Mouse (Mus musculus): Measurements from ENCODE around the gene Ssrp1. TPM values are rescaled to one million over a fixed set of nuclear protein-coding genes. Genes with fewer than 3 reads are reported as not detected.

Gene Ssrp1
- polyA plus RNA-seq, 1 experiment from 2014 or later = 217 TPM

DNA sequence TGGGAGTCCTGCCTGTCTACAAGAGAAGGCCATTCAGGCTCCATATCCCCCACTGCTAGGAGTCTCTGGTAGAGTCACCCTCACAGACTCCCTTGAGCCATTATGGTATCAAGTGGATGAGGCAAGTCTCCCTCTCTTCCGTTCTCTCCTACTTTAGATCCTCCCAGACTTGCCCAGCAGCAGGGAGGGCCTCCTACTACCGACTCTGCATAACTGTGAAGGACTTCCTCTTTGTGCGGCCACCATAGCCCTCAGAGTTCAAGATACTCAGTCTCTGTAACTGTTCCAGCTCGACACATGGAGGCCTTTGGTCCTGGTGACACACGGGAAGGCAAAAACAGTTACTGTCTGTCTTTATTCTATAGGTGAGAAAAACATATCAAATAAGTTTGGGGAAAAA, 9.8 kb upstream of the Ssrp1 start:
- Histone ChIP-seq H3K4me2 (ENCODE audit: low read depth, low read length) (no peak overlapping the region), H3K36me3 (ENCODE audit: control insufficient read depth, insufficient read depth, low read length) (no peaks in the 10 kb centered on the region), H3K4me3 (ENCODE audit: low read depth, low read length) (no peak overlapping the region), H3K9me3 (ENCODE audit: control insufficient read depth, low read length) (no peaks in the 10 kb centered on the region), H3K4me1 (ENCODE audit: control insufficient read depth, insufficient read depth, low read length) (no peaks in the 10 kb centered on the region), H3K27ac (replicated peaks; ENCODE audit: low read depth, low read length) (no peak overlapping the region), H3K27me3 (replicated peaks; ENCODE audit: control insufficient read depth, insufficient read depth, low read length) (no peaks in the 10 kb centered on the region), H3K9ac (ENCODE audit: low read depth, low read length) (no peak overlapping the region)
- ATAC-seq (ENCODE audit: low read depth) (no peak), DNase-seq (ENCODE audit: low spot score) (no peak)
- WGBS = 75% methylated on average over 5 of the region's 5 CpGs

- no peak overlapping the region for H3K27ac ChIP-seq (replicated peaks; ENCODE audit: low read depth, low read length)
- 62% methylated on average over 6 of the region's 6 CpGs for WGBS
- H3K9ac ChIP-seq (ENCODE audit: low read depth, low read length) = no peak overlapping the region
- H3K4me3 ChIP-seq (ENCODE audit: low read depth, low read length) = no peak overlapping the region
- H3K4me1 ChIP-seq (ENCODE audit: control insufficient read depth, insufficient read depth, low read length) = no peaks in the 10 kb centered on the region
- H3K27me3 ChIP-seq (replicated peaks; ENCODE audit: control insufficient read depth, insufficient read depth, low read length) = no peaks in the 10 kb centered on the region
- H3K4me2 ChIP-seq (ENCODE audit: low read depth, low read length) = no peak overlapping the region
- no peak for ATAC-seq (ENCODE audit: low read depth)
- no peak for DNase-seq (ENCODE audit: low spot score)
- H3K9me3 ChIP-seq (ENCODE audit: control insufficient read depth, low read length) = no peaks in the 10 kb centered on the region
- H3K36me3 ChIP-seq (ENCODE audit: control insufficient read depth, insufficient read depth, low read length) = no peaks in the 10 kb centered on the region
Observed at GRCm38 (mm10) chr2:85029897-85030296, 7.1 kb upstream of the Ssrp1 start.

DNA sequence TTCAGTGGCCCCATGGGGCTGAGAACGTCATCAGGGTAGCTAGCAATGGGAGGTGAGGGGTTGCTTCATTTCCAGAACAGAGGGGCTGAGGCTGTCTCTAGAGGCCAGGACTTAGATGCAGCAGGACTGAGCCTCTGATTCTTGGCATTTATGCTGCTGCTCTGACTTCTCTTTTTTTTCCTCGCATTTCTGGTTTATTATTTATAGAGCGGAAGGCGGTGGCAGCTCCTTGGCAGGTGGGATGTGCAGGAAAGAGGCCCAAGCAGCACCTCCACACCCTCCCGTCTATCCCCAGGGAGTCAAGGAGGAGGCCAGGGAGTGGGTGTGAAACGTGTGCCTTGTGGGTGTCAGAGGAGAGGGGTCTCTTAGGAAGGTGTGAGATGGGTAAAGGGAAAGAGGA, 6.0 kb upstream of the Ssrp1 start:
- no peaks in the 10 kb centered on the region for H3K9me3 ChIP-seq (ENCODE audit: control insufficient read depth, low read length)
- H3K9ac ChIP-seq (ENCODE audit: low read depth, low read length) = no peak overlapping the region
- no peak overlapping the region for H3K27ac ChIP-seq (replicated peaks; ENCODE audit: low read depth, low read length)
- H3K36me3 ChIP-seq (ENCODE audit: control insufficient read depth, insufficient read depth, low read length) = no peaks in the 10 kb centered on the region
- no peak for DNase-seq (ENCODE audit: low spot score)
- WGBS = 63% methylated on average over 6 of the region's 6 CpGs
- H3K27me3 ChIP-seq (replicated peaks; ENCODE audit: control insufficient read depth, insufficient read depth, low read length) = no peaks in the 10 kb centered on the region
- no peak overlapping the region for H3K4me2 ChIP-seq (ENCODE audit: low read depth, low read length)
- no peak overlapping the region for H3K4me3 ChIP-seq (ENCODE audit: low read depth, low read length)
- no peaks in the 10 kb centered on the region for H3K4me1 ChIP-seq (ENCODE audit: control insufficient read depth, insufficient read depth, low read length)
- ATAC-seq (ENCODE audit: low read depth) = no peak

DNA sequence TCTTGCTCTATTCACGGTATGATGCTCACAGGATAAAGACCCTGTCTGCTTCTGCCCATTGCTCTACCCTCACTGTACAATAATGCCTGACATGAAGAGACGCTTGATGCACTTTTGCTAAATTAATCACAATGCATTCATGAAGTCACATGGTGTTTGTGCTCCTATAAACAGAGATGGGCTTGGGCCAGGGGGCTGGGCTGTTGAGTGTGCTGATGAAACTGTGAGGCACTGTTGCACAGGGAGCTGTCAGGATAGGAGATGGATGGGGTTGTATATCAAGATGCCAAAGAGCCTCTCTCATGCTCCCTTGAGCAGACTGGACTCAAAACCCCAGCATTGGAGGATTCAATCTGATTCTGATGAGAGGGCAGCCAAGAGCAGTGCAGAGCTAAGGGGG, 3.9 kb upstream of the Ssrp1 start:
- Histone ChIP-seq H3K9me3 (ENCODE audit: control insufficient read depth, low read length) (no peaks in the 10 kb centered on the region), H3K4me3 (ENCODE audit: low read depth, low read length) (no peak overlapping the region), H3K27ac (replicated peaks; ENCODE audit: low read depth, low read length) (no peak overlapping the region), H3K4me1 (ENCODE audit: control insufficient read depth, insufficient read depth, low read length) (peaks cover 1% of the 10 kb centered on the region), H3K36me3 (ENCODE audit: control insufficient read depth, insufficient read depth, low read length) (no peaks in the 10 kb centered on the region), H3K27me3 (replicated peaks; ENCODE audit: control insufficient read depth, insufficient read depth, low read length) (no peaks in the 10 kb centered on the region), H3K9ac (ENCODE audit: low read depth, low read length) (no peak overlapping the region), H3K4me2 (ENCODE audit: low read depth, low read length) (no peak overlapping the region)
- no peak for ATAC-seq (ENCODE audit: low read depth)
- 85% methylated on average over 2 of the region's 2 CpGs for WGBS
- DNase-seq (ENCODE audit: low spot score) = no peak

GRCm38 (mm10) chr2:85034169-85034568, 2.9 kb upstream of the Ssrp1 start:
- Histone ChIP-seq H3K36me3 (ENCODE audit: control insufficient read depth, insufficient read depth, low read length) (peaks cover under 1% of the 10 kb centered on the region), H3K4me2 (ENCODE audit: low read depth, low read length) (no peak overlapping the region), H3K27me3 (replicated peaks; ENCODE audit: control insufficient read depth, insufficient read depth, low read length) (no peaks in the 10 kb centered on the region), H3K4me3 (ENCODE audit: low read depth, low read length) (no peak overlapping the region), H3K27ac (replicated peaks; ENCODE audit: low read depth, low read length) (no peak overlapping the region), H3K9ac (ENCODE audit: low read depth, low read length) (no peak overlapping the region), H3K9me3 (ENCODE audit: control insufficient read depth, low read length) (no peaks in the 10 kb centered on the region), H3K4me1 (ENCODE audit: control insufficient read depth, insufficient read depth, low read length) (peaks cover 6% of the 10 kb centered on the region)
- DNase-seq (ENCODE audit: low spot score) (no peak), ATAC-seq (ENCODE audit: low read depth) (no peak)
- WGBS = 84% methylated on average over 7 of the region's 7 CpGs

- peak; percentile 31 for ATAC-seq (ENCODE audit: low read depth)
Observed at GRCm38 (mm10) chr2:85036507-85037046, 457 bp upstream of the Ssrp1 start.

DNA sequence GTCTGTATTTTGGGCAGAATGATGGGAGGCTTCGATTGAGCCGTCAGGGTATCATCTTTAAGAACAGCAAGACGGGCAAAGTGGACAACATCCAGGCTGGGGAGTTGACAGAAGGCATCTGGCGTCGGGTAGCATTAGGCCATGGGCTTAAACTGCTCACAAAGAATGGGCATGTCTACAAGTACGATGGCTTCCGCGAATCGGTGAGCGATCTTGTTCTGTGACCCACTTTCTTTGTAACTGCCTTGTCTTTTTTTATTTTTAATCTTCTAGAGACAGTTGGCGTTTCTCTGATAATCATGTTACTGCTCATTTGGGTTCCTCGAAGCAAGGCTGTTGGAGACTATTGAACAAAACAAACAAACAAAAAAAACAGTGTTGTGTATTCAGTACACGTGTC, 1.3 kb downstream of the Ssrp1 start:
- peaks cover 6% of the 10 kb centered on the region for H3K4me1 ChIP-seq (ENCODE audit: control insufficient read depth, insufficient read depth, low read length)
- H3K9ac ChIP-seq (ENCODE audit: low read depth, low read length) = peak overlapping the region; percentile 83
- H3K4me2 ChIP-seq (ENCODE audit: low read depth, low read length) = peak overlapping the region; percentile 60
- H3K27me3 ChIP-seq (replicated peaks; ENCODE audit: control insufficient read depth, insufficient read depth, low read length) = no peaks in the 10 kb centered on the region
- peaks cover 43% of the 10 kb centered on the region for H3K36me3 ChIP-seq (ENCODE audit: control insufficient read depth, insufficient read depth, low read length)
- DNase-seq (ENCODE audit: low spot score) (no peak), ATAC-seq (ENCODE audit: low read depth) (no peak)
- no peaks in the 10 kb centered on the region for H3K9me3 ChIP-seq (ENCODE audit: control insufficient read depth, low read length)
- peak overlapping the region; percentile 57 for H3K4me3 ChIP-seq (ENCODE audit: low read depth, low read length)
- WGBS = 75% methylated on average over 13 of the region's 13 CpGs
- no peak overlapping the region for H3K27ac ChIP-seq (replicated peaks; ENCODE audit: low read depth, low read length)

More at GRCm38 (mm10) chr2:85036507-85037046, 457 bp upstream of the Ssrp1 start:
- Histone ChIP-seq H3K27ac (replicated peaks; ENCODE audit: low read depth, low read length) (peak overlapping the region; percentile 85), H3K9me3 (ENCODE audit: control insufficient read depth, low read length) (no peaks in the 10 kb centered on the region), H3K4me1 (ENCODE audit: control insufficient read depth, insufficient read depth, low read length) (peaks cover 6% of the 10 kb centered on the region), H3K27me3 (replicated peaks; ENCODE audit: control insufficient read depth, insufficient read depth, low read length) (no peaks in the 10 kb centered on the region), H3K36me3 (ENCODE audit: control insufficient read depth, insufficient read depth, low read length) (peaks cover 25% of the 10 kb centered on the region), H3K4me2 (ENCODE audit: low read depth, low read length) (peak overlapping the region; percentile 60), H3K9ac (ENCODE audit: low read depth, low read length) (peak overlapping the region; percentile 83), H3K4me3 (ENCODE audit: low read depth, low read length) (peak overlapping the region; percentile 57)
- DNase-seq (ENCODE audit: low spot score) = no peak
- 6% methylated on average over 11 of the region's 11 CpGs for whole genome bisulfite sequencing

GRCm38 (mm10) chr2:85043623-85044022, 6.6 kb downstream of the Ssrp1 start:
- DNase-seq (ENCODE audit: low spot score) (no peak), ATAC-seq (ENCODE audit: low read depth) (no peak)
- Histone ChIP-seq H3K4me2 (ENCODE audit: low read depth, low read length) (no peak overlapping the region), H3K4me1 (ENCODE audit: control insufficient read depth, insufficient read depth, low read length) (peaks cover under 1% of the 10 kb centered on the region; the same call in 1 of the 2 replicates), H3K27ac (replicated peaks; ENCODE audit: low read depth, low read length) (no peak overlapping the region), H3K36me3 (ENCODE audit: control insufficient read depth, insufficient read depth, low read length) (peaks cover 80% of the 10 kb centered on the region), H3K27me3 (replicated peaks; ENCODE audit: control insufficient read depth, insufficient read depth, low read length) (no peaks in the 10 kb centered on the region), H3K9me3 (ENCODE audit: control insufficient read depth, low read length) (no peaks in the 10 kb centered on the region), H3K9ac (ENCODE audit: low read depth, low read length) (no peak overlapping the region), H3K4me3 (ENCODE audit: low read depth, low read length) (no peak overlapping the region)
- 82% methylated on average over 7 of the region's 7 CpGs for WGBS

DNA sequence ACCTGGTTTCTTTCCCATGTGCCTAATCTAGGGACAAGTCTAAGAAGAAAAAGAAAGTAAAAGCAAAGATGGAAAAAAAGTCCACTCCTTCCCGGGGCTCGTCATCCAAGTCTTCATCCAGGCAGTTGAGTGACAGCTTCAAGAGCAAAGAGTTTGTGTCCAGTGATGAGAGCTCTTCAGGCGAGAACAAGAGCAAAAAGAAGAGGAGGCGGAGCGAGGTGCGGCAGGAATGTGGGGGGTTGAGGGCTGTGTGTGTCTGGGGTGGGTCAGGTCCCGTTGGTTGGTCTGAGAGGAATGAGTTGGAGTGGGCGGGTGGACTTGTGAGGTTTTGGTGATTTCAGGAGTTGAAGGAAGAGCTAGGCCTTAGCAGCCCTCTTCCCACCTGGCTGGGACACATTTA, 9.2 kb downstream of the Ssrp1 start:
- ATAC-seq (ENCODE audit: low read depth) = no peak
- Histone ChIP-seq H3K27ac (replicated peaks; ENCODE audit: low read depth, low read length) (no peak overlapping the region), H3K9ac (ENCODE audit: low read depth, low read length) (no peak overlapping the region)

More for the DNA sequence above, 9.2 kb downstream of the Ssrp1 start:
- H3K4me3 ChIP-seq (ENCODE audit: low read depth, low read length) = no peak overlapping the region
- H3K4me2 ChIP-seq (ENCODE audit: low read depth, low read length) = no peak overlapping the region
- no peak for DNase-seq (ENCODE audit: low spot score)
- WGBS = 81% methylated on average over 8 of the region's 8 CpGs
- peaks cover 13% of the 10 kb centered on the region for H3K4me1 ChIP-seq (ENCODE audit: control insufficient read depth, insufficient read depth, low read length)
- no peaks in the 10 kb centered on the region for H3K9me3 ChIP-seq (ENCODE audit: control insufficient read depth, low read length)
- peaks cover 59% of the 10 kb centered on the region for H3K36me3 ChIP-seq (ENCODE audit: control insufficient read depth, insufficient read depth, low read length)
- no peaks in the 10 kb centered on the region for H3K27me3 ChIP-seq (replicated peaks; ENCODE audit: control insufficient read depth, insufficient read depth, low read length)
